Mouse (Mus musculus): ENCODE measurements around the gene Akap10.
"Not testable (repeated sequence)": the region's sequence is repeated elsewhere in the genome, so short reads cannot be mapped to it uniquely, and the experiment has no call there.

The Akap10 gene

DNA sequence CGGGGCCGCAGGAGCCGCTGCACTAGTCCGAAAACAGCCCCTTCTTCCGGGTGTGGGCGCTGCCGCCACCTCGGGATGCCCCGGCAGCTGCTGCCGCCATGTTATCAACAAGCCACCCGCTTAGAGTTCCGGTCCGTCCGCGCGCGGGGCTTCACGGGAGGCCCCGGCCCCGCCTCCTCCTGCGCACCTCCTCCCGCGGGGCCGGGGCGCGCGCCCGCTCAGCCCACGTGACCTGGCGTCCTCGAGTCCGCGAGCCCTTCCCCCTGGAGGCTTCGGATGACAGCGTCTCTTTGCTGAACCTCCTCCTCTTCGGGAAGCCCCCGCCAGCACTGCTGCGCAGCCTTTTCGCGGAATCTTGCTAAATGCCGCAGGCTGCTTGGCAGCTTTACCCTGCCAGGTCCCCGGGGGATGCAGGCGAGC lies at the start of gene Akap10:
Akap10 (minus strand) TSS at position 155 of the 420 bp plus-strand sequence.
- DNase-seq (ENCODE audit: low spot score in 2 of 2), result peak; percentile 84 to 95

- no peak for DNase-seq (ENCODE audit: low spot score in 2 of 2)
Observed at GRCm38 (mm10) chr11:61975783-61976182, 45.7 kb upstream of the Akap10 start.

GRCm38 (mm10) chr11:61974106-61974707 lies 44.2 kb upstream of the Akap10 start:
- DNase-seq (ENCODE audit: low spot score in 2 of 2), result no peak

DNA sequence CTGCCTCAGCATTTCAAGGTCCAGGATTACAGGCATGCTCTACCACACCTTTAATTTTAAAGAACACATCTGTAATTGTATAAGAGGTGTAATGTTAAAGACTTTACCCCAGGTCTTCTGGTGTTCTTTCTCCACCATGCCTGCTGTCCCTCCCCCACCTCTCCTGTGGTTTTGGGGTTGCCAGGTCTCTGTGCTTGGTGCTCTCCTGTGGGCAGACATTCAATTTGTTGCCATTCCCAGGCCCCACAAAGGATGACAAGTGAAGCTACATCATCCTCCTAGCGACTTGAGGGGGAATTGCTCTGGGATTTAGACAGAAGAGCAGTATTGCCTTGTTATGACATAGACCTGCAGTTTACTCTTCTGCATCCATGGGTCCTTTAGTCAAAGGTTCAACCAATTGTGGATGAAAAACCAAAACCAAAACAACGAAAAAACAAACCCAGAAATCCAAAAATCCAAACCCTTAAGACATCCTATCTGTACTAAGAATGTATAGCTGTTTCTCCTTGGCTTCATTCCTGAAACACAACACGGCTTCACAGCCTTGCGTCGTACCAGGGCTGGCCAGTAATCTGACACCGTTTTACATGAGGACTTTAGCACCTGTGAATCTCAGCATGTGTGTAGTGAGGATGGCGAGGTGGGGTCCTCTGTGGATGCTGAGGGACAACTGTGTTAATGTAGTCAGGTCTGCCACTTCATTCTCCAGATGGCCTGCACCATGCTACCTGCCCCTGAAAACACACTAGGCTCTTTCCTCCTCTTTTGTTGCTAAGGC lies 41.6 kb upstream of the Akap10 start:
- no peak for DNase-seq (ENCODE audit: low spot score in 2 of 2)

GRCm38 (mm10) chr11:61970901-61971300 lies 40.8 kb upstream of the Akap10 start:
- no peak for DNase-seq (ENCODE audit: low spot score in 2 of 2)

DNA sequence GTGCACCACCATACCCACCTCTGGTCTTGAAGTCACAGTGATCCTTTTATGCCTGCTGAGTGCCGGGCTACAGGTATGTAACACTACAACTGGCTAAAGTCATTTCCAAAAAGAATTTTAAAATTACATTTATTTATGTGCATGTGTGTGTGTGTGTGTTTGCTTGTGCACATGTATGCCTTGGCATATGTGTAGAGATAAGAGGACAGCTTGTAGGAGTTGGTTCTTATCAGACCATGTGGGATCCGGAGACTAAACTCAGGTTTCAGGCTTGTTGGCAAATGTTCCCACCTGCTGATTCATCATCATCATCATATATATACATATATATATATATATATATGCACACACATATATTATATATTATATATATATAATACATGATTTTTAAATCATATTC lies 38.8 kb upstream of the Akap10 start:
- DNase-seq (ENCODE audit: low spot score in 2 of 2), result no peak

- no peak for DNase-seq (ENCODE audit: low spot score in 2 of 2)
Observed at GRCm38 (mm10) chr11:61967034-61967433, 37.0 kb upstream of the Akap10 start.

GRCm38 (mm10) chr11:61964611-61965010 lies 34.6 kb upstream of the Akap10 start:
- peak in 1 of 2 experiments; percentile 33 for DNase-seq (ENCODE audit: low spot score in 2 of 2)

GRCm38 (mm10) chr11:61963193-61963592 lies 33.1 kb upstream of the Akap10 start:
- no peak for DNase-seq (ENCODE audit: low spot score in 2 of 2)

DNA sequence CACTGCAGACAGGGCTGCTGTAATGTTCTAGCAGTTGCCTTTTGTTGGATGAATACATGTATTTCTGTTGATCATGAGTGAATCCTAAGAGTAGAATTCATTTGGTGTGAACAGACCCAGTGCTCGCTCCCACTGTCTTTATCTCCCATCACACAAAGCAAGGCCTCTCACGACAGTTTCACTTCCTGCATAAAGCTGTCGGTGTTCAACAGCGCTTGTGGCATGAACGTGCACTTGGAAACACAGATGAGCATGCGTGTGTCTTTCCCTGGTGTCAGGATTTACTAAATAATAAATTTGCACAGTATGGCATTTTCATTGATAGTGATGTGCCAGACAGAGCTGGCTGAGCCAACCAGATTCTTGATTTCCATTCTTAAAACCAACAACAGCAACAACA lies 32.6 kb upstream of the Akap10 start:
- DNase-seq (ENCODE audit: low spot score in 2 of 2), result no peak

DNA sequence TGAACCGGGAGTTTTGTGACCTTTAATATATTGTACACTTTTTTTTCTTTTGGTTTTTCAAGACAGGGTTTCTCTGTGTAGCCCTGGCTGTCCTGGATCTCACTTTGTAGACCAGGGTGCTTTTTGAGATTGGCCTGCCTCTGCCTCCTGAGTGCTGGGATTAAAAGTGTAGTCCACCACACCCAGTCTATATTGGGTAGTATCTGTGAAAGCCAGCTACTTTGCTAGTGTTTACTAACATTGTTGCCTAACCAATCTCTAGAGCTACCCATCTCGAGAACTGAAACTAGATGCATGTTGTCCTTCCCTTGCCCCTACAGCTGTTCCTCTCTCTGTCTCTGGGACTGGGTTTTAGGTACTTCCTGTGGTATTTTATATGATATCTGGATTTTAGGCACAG lies 30.0 kb upstream of the Akap10 start:
- no peak for DNase-seq (ENCODE audit: low spot score in 2 of 2)

DNA sequence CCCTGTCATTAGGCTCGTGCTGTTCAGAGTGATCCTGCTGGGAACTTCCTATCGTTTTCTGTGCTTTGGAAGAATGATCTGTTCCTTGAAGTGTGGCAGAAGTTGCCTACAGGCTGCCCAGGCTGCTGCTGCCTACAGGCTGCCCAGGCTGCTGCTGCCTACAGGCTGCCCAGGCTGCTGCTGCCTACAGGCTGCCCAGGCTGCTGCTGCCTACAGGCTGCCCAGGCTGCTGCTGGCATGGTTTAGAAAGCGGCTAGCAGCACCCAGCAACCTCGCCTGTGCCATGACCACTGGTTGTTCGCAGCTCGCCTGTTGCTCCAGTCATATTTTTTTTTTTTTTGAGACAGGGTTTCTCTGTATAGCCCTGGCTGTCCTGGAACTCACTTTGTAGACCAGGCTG lies 28.7 kb upstream of the Akap10 start:
- not testable (repeated sequence) for DNase-seq (ENCODE audit: low spot score in 2 of 2)

GRCm38 (mm10) chr11:61957296-61957813 lies 27.3 kb upstream of the Akap10 start:
- peak in 1 of 2 experiments; percentile 39 for DNase-seq (ENCODE audit: low spot score in 2 of 2)

GRCm38 (mm10) chr11:61956572-61957295 lies 26.7 kb upstream of the Akap10 start, which contains the start of gene Specc1:
TSS of gene Specc1 (plus strand) at chr11:61956763.
- DNase-seq (ENCODE audit: low spot score in 2 of 2), result peak; percentile 71 to 95

GRCm38 (mm10) chr11:61955951-61956350 lies 25.9 kb upstream of the Akap10 start:
- DNase-seq (ENCODE audit: low spot score in 2 of 2), result no peak

DNA sequence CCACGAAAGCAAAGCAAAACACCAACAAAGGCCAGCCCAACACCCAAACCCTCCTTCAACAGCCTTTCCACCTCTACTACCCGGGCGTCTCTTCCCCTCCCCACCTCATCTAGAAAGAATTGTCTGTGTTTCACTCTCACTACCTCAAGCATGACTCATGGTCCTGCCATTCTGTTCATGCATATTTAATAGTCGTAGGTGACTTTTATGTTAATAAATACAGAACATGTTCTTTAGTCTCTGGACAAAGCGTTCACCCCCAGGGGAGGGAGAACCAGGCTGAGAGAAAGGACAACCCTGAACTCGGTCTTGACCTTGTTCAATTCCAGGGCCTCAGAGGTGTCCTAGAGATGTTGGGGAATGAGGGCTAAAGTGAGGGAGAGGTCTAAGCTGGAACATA lies 25.1 kb upstream of the Akap10 start:
- DNase-seq (ENCODE audit: low spot score in 2 of 2), result no peak

DNA sequence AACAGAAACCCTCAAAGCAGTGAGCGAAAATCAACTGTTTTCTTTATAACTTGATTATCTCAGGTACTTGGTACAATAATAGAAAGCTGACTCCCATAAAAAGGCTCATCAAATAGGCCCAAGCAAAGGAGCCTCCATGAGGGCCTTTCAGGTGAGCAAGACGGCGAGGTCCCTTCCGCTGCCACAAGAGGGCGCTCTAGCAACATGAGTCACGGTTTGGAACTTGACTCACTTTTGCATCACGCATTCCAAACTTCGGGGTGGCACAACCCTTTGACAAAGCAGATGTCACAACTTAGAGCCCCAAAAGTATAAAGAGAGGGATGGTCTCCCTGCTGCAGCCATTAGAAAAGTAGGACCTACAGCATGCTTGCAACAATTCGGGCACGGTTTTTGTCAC lies 20.6 kb upstream of the Akap10 start:
- peak in 1 of 2 experiments; percentile 89 for DNase-seq (ENCODE audit: low spot score in 2 of 2)

GRCm38 (mm10) chr11:61949315-61949714 lies 19.3 kb upstream of the Akap10 start:
- peak in 1 of 2 experiments; percentile 65 for DNase-seq (ENCODE audit: low spot score in 2 of 2)

DNA sequence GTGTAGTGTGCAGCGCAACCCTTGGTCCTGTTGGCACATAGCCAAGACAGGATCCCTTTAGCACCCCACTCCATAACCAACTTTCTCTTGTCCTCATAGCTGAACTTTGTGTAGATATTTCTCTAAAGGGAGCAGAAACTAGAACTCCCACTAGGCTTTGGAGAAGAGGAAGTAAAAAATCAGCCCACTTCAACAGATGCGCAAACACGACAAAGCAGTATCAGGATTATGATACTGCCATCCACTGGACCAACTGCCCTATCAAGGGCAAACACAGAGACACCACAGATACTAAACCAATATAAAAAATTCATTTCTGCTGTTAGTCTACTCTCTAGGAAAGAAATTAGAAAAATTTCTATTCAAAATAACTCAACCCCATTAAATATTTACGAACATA lies 16.6 kb upstream of the Akap10 start:
- DNase-seq (ENCODE audit: low spot score in 2 of 2), result no peak

GRCm38 (mm10) chr11:61944417-61944816 lies 14.4 kb upstream of the Akap10 start:
- DNase-seq (ENCODE audit: low spot score in 2 of 2), result no peak

GRCm38 (mm10) chr11:61942903-61943302 lies 12.9 kb upstream of the Akap10 start:
- DNase-seq (ENCODE audit: low spot score in 2 of 2), result no peak

GRCm38 (mm10) chr11:61937761-61938160 lies 7.7 kb upstream of the Akap10 start:
- DNase-seq (ENCODE audit: low spot score in 2 of 2), result no peak
